Mouse (Mus musculus): Measurements from ENCODE around the gene Trpc1.
A peak's percentile ranks its signal among the peaks of the same experiment; 100 is the strongest.

The Trpc1 gene

DNA sequence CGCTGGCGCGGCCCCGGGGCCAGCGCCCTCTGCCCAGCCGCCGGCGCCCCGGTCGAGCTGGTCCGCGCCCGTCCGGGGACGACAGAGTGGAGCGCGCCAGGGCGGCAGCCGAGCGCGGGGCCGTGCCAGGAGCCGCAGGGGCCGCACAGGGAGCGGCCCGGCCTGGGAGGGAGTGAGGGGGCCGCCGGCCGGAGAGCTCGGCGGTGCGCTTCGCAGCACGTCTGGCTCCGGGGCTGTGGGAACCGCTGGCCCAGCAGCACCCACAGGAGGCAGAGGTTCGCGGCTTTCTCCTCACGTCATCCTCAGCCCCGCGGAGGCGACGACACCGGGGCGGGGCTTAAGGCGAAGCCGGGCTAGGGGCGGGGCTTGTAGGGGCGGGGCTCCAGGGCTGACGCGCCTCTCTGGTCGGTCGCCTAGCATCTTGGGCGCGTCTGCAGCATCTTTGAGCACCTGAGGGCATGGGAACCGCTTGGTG lies at the start of gene Trpc1:
Gene Trpc1, minus strand, starts transcription at position 339 of the 475 bp plus-strand sequence.
- DNase-seq (ENCODE audit: inconsistent ontology term): peak; percentile 92

DNA sequence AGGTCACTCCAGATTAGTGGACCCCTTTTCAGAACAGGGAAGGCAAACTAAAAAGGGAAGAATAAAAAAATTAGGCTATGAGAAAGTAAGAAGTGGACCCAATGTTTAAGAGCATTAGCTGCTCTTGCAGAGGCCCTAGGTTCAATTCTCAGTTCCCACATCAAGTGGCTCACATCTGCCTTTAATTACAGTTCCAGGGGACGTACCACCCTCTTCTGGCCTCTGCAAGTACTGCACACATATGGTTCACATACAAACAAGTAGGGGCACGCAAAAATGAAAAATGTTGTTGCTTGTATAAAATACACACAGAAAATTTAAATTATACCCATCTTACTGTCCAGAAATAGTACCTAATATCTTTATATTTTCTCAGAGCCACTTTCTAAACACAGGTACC lies 46.1 kb upstream of the Trpc1 start:
- DNase-seq (ENCODE audit: inconsistent ontology term): no peak

DNA sequence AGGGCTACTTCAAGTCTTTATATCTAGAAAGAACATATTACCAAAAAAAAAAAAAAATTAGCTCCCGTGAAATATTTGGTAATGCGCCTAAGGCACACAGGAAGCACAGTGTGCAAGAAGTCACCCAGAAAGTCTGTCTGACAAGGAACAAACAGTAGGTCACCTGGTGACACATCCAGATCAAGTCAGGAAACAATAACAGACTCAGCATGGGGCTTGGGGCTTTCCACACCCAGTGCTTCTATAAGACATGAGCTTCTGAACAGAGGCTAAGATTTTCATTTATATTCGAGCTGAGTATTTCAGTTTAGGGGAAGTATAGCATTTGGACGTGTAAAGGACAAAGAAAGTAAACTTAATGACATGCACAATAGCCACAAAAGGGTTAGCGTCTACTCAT lies 45.7 kb upstream of the Trpc1 start:
- DNase-seq (ENCODE audit: inconsistent ontology term): no peak

GRCm38 (mm10) chr9:95795077-95795784 lies 45.1 kb upstream of the Trpc1 start:
- DNase-seq (ENCODE audit: inconsistent ontology term): no peak

DNA sequence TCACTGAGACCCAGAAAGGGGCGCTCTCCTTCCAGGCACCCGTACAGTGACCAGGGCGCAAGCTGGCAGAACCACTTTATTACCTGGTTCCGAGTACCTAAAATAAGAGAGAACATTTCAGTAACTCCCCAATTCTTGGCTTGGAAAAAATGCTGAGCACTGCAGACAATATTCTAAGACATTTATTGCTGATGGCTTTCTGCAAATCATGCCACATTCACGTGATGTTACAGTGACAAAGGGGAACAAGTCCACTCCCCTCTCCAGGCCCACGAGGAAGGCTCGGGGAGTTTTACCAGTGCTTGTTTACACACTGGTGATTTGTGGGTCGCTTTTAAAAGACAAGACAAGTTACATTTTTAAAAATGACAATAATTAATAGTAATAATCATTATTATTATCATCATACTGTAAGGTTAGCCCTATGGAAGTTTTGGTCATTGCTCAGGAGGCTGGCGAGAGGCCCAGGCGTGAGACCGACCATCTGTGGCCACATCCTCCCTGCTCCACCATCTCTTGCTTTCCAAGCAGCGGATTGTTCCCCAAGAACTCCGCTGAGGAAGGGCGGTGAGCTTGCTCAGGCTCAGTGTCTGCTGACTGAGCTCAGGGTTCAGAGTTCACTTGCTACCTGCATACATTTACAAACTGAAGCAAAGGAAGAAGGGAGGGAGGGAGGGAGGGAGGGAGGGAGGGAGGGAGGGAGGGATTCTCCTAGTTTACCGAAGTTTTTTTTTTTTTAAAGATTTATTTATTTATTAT lies 44.0 kb upstream of the Trpc1 start:
- DNase-seq (ENCODE audit: inconsistent ontology term): no peak

DNA sequence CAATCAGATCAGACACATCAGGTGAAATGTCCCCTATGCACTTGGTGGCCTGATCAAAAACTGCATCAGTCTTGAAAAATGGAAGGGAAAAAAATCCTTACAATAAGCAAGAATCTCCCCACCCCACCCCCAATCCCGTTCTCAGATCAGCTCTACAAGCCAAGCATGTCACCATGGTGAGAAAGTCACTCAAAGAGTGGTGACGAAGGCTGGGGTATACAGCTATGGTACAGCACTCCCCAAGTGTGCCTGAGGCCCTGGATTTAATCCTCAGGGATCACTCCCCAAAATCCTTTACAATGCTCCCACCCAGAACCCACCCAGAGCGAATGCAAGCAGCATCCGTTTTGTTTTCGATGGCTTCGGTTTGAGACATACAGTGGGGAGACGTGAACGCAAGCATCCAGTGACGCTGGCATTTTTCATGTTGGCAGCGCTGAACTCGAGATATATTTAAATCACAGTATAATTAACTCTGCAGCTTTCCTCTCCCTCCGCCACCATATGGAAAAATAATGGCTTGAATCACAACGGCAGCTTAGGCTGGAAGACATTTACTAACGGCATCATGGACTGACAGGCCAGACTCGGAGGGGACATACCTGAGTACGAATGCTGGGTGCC lies 34.8 kb upstream of the Trpc1 start:
- no peak for DNase-seq (ENCODE audit: inconsistent ontology term)

- no peak for DNase-seq (ENCODE audit: inconsistent ontology term)
These were observed 33.6 kb upstream of the Trpc1 start for GRCm38 (mm10) chr9:95783646-95784293.

- no peak for DNase-seq (ENCODE audit: inconsistent ontology term)
These were observed 21.5 kb upstream of the Trpc1 start for GRCm38 (mm10) chr9:95771671-95772070.

DNA sequence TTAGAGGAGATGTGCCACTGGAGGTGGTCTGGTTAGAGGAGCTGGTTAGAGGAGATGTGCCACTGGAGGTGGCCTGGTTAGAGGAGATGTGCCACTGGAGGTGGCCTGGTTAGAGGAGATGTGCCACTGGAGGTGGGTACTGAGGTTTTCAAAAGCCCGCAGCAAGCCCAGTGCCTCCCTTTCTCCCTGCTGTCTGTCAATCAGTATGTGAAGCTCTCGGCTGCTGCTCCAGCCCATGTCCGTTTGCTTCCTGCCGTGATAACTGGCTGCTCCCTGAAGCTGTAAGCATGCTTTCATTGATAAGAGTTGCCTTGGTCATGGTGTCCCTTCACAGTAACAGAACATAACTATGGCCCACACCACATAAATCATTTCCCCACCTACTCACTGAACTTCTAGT lies 13.0 kb upstream of the Trpc1 start:
- DNase-seq (ENCODE audit: inconsistent ontology term): no peak

GRCm38 (mm10) chr9:95762228-95762627 lies 12.1 kb upstream of the Trpc1 start:
- no peak for DNase-seq (ENCODE audit: inconsistent ontology term)

DNA sequence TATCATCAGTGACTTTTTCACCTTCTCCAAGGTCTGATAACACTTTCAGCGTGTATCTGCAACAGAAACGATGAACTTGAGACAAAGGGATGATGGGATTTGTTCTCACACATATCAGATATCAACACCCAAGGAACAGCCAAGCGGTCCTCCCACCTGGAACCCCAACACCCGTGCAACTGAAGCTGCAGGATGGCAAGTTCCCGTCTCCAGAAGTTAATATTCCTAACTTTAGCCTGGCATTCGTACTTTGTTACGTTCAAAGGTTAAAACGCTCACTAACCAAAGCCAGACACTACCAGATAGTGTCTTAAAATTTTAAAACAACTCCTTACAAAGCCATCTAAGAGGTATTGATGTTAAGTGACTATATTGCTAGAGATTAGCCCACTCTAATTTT lies 11.2 kb upstream of the Trpc1 start:
- DNase-seq (ENCODE audit: inconsistent ontology term): no peak

GRCm38 (mm10) chr9:95750746-95751145 lies 571 bp upstream of the Trpc1 start:
- DNase-seq (ENCODE audit: inconsistent ontology term): no peak

GRCm38 (mm10) chr9:95749461-95749928 lies 680 bp downstream of the Trpc1 start:
- DNase-seq (ENCODE audit: inconsistent ontology term): no peak

DNA sequence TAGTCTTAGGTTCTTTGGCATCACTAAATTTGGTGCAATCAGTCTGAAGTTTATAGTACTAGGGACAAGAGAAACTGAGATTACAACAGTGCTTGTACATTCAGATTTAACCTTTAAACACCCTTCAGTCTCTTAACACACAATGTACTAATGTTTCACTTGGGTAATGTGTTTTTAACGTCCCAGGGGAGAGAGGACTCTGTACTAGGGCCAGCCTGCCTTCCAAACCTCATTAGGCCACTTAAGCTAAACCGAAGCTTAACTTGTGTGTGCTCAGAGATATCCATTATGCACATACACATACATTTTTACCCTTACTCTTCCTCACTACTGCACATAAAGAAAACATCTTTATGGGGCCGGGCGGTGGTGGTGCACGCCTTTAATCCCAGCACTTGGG lies 2.9 kb downstream of the Trpc1 start:
- DNase-seq (ENCODE audit: inconsistent ontology term): no peak

DNA sequence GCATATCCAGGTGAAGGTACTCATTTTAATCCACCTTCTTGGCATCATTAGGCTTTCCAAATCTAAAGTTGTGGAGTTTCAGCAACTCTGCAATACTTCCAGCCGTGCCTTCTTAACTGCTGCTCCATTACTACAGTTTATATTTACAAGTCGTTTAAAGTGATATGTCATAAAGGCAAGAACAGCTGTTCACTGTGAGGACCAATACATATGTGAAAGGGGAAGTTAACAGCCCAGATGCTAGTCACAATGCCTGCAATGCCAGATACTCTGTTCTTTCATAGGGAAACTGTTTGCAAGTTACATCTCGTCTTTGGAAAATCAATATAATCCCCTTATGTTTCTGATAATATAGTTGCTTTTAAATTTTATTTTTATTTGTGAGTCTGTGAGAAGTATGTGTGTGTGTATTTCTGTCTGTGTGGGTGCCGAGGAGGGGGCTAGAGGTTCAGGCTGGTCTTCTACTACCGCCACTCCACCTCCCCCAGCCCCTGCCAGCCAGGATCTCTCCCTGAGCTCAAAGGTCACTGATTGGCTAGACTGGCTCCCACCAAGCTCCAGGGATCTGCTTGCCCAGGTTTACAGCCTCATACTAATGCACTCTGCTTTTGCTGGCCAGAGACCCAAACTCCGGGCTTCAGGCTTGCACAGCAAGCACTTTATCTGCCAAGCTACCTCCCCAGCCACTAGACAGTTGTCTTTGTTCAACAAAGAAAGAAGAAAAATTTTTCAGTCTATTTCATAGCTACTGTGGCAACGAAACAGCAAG lies 5.1 kb downstream of the Trpc1 start:
- DNase-seq (ENCODE audit: inconsistent ontology term): peak; percentile 25

- DNase-seq (ENCODE audit: inconsistent ontology term): no peak
These were observed 13.9 kb downstream of the Trpc1 start for GRCm38 (mm10) chr9:95736238-95736637.

DNA sequence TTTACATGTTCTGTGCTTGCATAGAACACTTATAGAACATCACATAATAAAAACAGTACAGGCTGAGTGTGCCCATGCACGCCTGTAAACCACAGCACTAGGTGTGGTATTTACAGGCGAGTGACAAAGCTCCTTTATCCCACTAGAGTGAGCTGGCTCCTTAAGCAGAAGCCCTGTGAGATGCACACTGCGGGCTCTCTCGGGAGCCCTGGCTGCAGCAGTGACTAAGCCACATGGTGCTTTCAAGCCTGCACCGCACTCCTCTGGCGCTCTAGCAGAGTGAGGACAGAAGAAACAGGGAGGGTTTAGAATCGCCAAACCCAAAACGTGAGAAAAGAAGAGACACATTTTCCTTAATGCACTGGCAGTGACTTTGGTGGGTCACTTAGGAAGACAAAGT lies 37.6 kb downstream of the Trpc1 start:
- DNase-seq (ENCODE audit: inconsistent ontology term): no peak

DNA sequence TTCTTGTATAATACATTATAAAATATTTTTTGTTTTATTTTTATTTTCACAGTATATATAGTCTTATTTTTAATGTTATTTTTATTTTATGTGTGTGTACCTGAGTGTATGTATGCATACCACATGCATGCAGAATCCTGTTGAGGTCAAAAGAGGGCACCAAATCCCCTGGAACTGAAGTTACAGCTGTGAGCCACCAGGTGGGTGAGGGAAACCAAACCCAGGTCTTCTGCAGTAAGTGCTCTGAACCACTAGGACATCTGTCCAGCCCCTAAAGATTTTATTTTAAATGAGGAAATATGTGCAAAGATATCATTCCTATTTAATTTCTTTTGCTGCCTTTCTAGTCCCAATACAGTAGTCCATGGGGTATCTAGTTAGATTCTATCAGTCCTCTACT lies 41.2 kb downstream of the Trpc1 start:
- no peak for DNase-seq (ENCODE audit: inconsistent ontology term)

GRCm38 (mm10) chr9:95705371-95705770 lies 44.8 kb downstream of the Trpc1 start:
- no peak for DNase-seq (ENCODE audit: inconsistent ontology term)

GRCm38 (mm10) chr9:95704078-95704477 lies 46.1 kb downstream of the Trpc1 start:
- DNase-seq (ENCODE audit: inconsistent ontology term): peak; percentile 25

GRCm38 (mm10) chr9:95699273-95699672 lies 50.9 kb downstream of the Trpc1 start:
- DNase-seq (ENCODE audit: inconsistent ontology term): no peak

Data from Muller cell, postnatal 12 days (primary cell).